Mouse (Mus musculus): Measurements from ENCODE around the gene Disp2.

The Disp2 gene

DNA sequence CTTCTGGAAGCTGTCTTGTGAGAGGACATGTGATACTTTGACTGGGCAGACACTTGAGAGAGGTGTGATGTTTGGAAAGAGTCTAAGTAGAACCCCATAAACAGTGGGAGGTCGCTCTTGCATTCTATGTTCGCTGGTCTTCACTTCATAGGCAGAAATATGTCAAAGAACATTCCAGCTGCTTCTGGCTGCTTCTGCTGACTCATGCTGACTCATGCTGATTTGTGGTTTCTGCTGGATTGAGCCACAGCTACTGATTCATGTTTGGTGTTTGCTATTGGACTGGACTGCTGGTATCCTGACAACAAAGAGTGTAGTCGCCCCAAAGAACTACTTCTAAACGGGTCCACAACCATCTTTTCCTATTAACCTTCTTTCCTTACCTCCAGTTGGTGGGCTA lies 62.3 kb downstream of the Disp2 start:
- DNase-seq (ENCODE audit: low spot score in 2 of 2), result peak in 1 of 2 experiments; percentile 17

DNA sequence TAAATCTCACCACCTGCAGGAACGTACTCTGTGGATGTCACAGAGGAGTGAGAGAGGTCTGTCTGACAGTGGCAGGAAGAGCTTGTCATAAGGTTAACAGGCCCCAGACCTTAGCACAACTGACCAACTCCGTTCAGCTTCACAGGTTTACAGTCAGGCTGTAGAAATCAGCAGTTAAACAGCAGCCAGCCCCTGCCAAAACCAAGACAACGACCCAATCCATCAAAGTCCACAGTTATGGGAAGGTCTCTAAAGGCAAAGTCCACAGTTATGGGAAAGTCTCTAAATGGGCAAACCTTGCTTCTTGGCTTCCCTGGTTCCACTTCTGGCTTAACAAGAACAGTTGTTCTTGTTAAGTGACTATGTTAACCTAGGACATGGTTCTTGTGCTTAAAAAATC lies 64.9 kb downstream of the Disp2 start:
- no peak for DNase-seq (ENCODE audit: low spot score in 2 of 2)

DNA sequence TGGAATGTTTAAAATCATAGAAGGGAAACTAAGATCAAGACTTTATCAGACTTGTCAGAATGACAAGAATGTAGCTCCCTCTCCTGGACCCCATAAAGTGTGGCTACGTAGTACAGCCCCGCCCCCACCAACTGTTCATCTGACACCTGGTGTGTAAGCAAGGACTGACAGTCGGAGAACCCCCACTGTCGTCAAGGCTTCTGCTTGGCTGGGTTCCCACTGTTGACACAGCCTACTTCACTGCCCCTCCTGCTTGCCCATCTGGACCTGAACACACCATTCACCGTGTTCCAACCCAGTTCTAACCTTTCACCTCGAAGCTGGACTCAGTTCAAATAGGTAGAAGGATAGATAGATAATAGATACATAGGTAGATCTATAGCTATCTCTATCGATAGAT lies 66.7 kb downstream of the Disp2 start:
- no peak for DNase-seq (ENCODE audit: low spot score in 2 of 2)

DNA sequence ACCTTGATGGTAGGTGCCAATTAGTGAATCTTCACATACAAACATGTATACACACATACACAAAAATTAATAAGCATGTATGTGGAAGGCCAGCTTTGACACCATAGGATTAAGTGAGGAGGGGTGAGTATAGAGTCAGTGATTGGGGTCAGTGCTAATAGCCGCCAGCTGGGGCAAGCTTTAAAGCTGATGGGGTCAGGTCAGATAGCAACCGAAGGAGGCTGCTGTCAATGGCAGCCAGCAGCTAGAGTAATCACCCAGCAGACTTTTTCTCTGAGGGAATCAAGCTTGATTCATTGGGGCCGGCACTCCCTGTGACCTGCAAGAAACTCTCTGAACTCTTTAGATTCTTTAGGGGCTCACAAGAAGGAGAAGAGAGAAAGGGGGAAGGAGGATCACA lies 72.2 kb downstream of the Disp2 start:
- no peak for DNase-seq (ENCODE audit: low spot score in 2 of 2)
